Mouse (Mus musculus) myocyte (in vitro differentiated cells): ENCODE measurements around the gene Ssc5d.

ENCODE experiments used
- CEBPB ChIP-seq: IDR thresholded peaks from 2 replicates; pipeline ENCODE4 v1.6.1; 2011; ENCODE audit warnings: mild to moderate bottlenecking, moderate library complexity; ENCODE audit not compliant: poor library complexity, insufficient read depth, severe bottlenecking
- E2F4 ChIP-seq: IDR thresholded peaks from one replicate; pipeline ENCODE4 v1.6.1; 2011; ENCODE audit warnings: mild to moderate bottlenecking, control low read depth, moderate library complexity; ENCODE audit not compliant: insufficient read depth
- MAX ChIP-seq: IDR thresholded peaks from one replicate; pipeline ENCODE4 v1.6.1; 2011; ENCODE audit warnings: low read depth, mild to moderate bottlenecking, control low read depth
- MYOD1 ChIP-seq, 3 experiments: IDR thresholded peaks; one replicate each; pipeline ENCODE4 v1.6.1; 2011; ENCODE audit warnings: control low read depth in 2 of 3, low read depth in 2 of 3, mild to moderate bottlenecking in 2 of 3, moderate library complexity in 1 of 3; ENCODE audit not compliant: insufficient read length in 2 of 3, control insufficient read depth in 1 of 3
- MYOG ChIP-seq, 3 experiments: IDR thresholded peaks; one replicate each; pipeline ENCODE4 v1.6.1; 2011; ENCODE audit warnings: control low read depth in 2 of 3, low read depth in 2 of 3, mild to moderate bottlenecking in 2 of 3; ENCODE audit not compliant: insufficient read length in 2 of 3, control insufficient read depth in 1 of 3, insufficient read depth in 1 of 3
- POLR2A ChIP-seq: IDR thresholded peaks from one replicate; pipeline ENCODE4 v1.6.1; 2011; ENCODE audit warnings: low read depth, mild to moderate bottlenecking, control low read depth, moderate library complexity; ENCODE audit not compliant: insufficient read length
- POLR2AphosphoS2 ChIP-seq: IDR thresholded peaks from one replicate; pipeline ENCODE4 v1.6.1; 2011; ENCODE audit warnings: low read depth, control low read depth; ENCODE audit not compliant: insufficient read length
- REST ChIP-seq: IDR thresholded peaks from one replicate; pipeline ENCODE4 v1.6.1; 2011; ENCODE audit warnings: mild to moderate bottlenecking, control low read depth, moderate library complexity; ENCODE audit not compliant: insufficient read depth, insufficient read length
- SRF ChIP-seq: IDR thresholded peaks from one replicate; pipeline ENCODE4 v1.6.1; 2011; ENCODE audit warnings: low read depth; ENCODE audit not compliant: control insufficient read depth, insufficient read length
- TCF12 ChIP-seq: IDR thresholded peaks from one replicate; pipeline ENCODE4 v1.6.1; 2011; ENCODE audit warnings: mild to moderate bottlenecking, control low read depth; ENCODE audit not compliant: poor library complexity, insufficient read depth, severe bottlenecking
- TCF3 ChIP-seq: IDR thresholded peaks from one replicate; pipeline ENCODE4 v1.6.1; 2011; ENCODE audit warnings: low read depth, control low read depth; ENCODE audit not compliant: insufficient read length
- USF1 ChIP-seq: IDR thresholded peaks from one replicate; pipeline ENCODE4 v1.6.1; 2011; ENCODE audit warnings: low read depth, mild to moderate bottlenecking, control low read depth, moderate library complexity

GRCm38 (mm10) chr7:4988250-4988649, 62.7 kb downstream of the Ssc5d start:
- TF ChIP-seq MAX = no peak
- TF ChIP-seq TCF3 = no peak
- TF ChIP-seq POLR2AphosphoS2 = no peak
- no peak for TF ChIP-seq USF1
- TF ChIP-seq POLR2A = no peak
- no peak for TF ChIP-seq TCF12
- no peak for TF ChIP-seq E2F4
- no peak for TF ChIP-seq MYOG (IDR thresholded peaks at IDR 0.05; ENCODE audit: control insufficient read depth in 1 of 3, insufficient read depth in 1 of 3, insufficient read length in 2 of 3, low read depth in 2 of 3)
- no peak for TF ChIP-seq SRF
- TF ChIP-seq CEBPB = no peak
- no peak for TF ChIP-seq MYOD1 (IDR thresholded peaks at IDR 0.05; ENCODE audit: control insufficient read depth in 1 of 3, insufficient read length in 2 of 3, low read depth in 2 of 3)
- no peak for TF ChIP-seq REST
